Mouse (Mus musculus): Measurements from ENCODE around the gene Ptcd2.
A peak's percentile ranks its signal among the peaks of the same experiment; 100 is the strongest.
"Not testable (repeated sequence)": the region's sequence is repeated elsewhere in the genome, so short reads cannot be mapped to it uniquely, and the experiment has no call there.

Ptcd2 gene

DNA sequence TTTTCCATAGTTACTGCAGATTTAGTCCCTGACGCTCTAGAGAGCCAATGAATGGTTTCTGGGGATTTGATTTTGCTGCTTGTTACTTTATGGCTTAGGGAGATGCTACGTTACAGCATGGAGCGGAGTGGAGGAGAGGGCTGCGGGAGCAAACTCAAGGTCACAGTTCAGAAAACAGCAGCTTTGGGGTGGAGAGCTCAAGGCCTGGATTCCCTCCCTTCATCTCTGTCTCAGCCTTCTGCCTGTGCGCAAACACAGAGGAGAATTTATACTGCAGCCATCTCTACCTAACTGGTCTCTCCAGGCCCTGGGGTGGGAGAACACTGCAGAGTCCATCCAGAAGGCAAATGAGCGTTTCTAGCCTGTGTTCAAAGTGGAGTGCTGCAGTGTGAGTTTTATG is 10.6 kb upstream of the Ptcd2 start:
- no peak for DNase-seq

DNA sequence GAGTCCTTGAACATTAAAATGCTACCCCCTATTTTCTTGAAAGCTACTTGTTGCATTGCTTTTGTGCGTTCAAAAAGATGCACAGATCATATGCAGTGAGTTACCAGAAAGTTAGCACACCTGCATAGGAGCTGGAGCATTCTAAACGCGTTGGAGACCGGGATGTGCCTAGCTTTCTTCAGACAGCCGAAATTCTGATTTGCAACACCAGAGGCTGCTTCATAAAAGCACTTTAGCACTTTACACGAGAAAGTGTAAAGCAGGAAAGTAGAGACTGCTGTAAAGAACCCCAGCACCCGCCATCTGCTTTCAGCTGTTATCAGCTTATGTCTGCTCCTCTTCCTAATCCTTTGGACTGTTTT is 9.0 kb upstream of the Ptcd2 start:
- no peak for DNase-seq

GRCm38 (mm10) chr13:99352758-99353489 is 8.4 kb upstream of the Ptcd2 start:
- DNase-seq: peak; percentile 88

DNA sequence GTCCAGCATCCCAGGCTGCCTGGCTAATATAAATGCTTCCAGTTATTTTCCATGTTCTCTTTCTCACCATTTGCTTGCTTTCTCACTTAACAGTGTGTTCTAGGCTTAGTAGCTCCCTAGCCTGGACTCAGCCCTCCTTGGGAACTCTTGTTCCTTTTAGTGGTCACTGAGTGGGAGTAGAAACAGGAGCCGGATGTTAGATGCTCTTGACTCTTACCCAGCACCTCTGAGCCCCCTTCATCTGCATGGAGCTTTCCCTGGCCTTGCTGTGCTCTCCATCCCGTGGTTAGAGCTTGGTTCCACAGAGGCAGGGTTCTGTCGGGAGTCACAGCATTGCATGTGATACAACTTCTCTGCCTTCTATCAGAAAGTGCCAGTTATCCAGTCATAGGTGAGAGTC is 7.1 kb upstream of the Ptcd2 start:
- DNase-seq: no peak

DNA sequence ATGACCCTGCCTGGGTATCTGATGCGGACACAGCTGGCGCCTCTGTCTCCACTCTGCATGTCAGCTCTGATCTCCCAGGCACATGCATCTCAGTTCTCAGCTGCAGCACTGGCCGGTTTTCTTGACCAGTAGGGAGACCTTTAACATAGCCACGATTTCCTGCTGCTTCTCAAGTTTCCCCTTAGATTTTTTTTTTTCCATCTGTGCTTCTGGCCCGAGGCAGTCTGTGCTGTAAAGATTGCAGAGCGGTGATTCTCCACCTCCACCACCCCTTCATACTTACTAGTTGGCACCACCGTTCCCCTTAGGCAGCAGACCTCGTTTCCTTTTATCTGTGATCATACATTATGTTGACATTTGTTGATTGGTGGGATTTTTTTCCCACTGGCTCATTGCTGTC is 6.7 kb upstream of the Ptcd2 start:
- DNase-seq: no peak

- DNase-seq: no peak
These were observed 5.5 kb upstream of the Ptcd2 start for GRCm38 (mm10) chr13:99350009-99350408.

- no peak for DNase-seq
These were observed 468 bp downstream of the Ptcd2 start for GRCm38 (mm10) chr13:99343876-99344598.

- DNase-seq: no peak
These were observed 3.0 kb downstream of the Ptcd2 start for GRCm38 (mm10) chr13:99341504-99341903.

DNA sequence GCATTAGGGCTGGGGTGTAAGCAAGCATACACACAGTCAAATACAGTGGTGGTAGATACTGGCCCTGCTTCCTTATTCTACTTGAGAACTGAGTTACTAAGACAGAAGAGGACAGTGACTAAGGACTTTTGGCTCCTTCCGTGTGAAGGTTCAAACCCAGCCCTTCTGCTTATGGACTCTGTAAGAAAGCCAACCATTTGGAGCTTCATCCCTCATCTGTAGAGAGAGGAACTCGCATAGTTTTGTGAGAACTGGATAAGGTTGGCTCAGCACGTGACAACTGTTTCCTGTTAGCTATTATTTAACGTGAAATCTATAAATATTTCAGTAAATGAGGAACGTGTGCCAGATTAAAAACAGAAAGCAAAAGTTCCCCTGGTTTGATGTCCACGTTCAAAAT is 7.0 kb downstream of the Ptcd2 start:
- no peak for DNase-seq

DNA sequence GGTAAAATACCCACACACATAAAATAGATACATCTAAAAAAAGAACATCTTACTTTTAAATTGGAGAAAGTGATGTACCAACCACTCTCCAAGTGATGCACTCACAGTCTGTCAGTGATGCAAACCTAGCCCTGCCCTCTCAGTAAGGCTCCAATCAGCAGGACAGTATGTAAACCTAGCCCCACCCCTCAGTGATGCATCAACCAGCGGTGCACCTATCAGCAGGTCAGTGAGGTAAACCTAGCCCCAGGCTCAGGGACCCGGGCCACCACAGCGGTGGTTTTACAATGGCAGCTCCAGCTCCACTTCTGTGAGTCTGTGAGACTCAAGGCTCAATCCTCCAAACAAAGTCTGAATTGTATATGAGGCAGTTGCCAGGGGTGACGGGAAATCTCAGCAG is 13.2 kb downstream of the Ptcd2 start:
- DNase-seq: no peak

GRCm38 (mm10) chr13:99324337-99324685 is 20.2 kb downstream of the Ptcd2 start:
- not testable (repeated sequence) for DNase-seq

DNA sequence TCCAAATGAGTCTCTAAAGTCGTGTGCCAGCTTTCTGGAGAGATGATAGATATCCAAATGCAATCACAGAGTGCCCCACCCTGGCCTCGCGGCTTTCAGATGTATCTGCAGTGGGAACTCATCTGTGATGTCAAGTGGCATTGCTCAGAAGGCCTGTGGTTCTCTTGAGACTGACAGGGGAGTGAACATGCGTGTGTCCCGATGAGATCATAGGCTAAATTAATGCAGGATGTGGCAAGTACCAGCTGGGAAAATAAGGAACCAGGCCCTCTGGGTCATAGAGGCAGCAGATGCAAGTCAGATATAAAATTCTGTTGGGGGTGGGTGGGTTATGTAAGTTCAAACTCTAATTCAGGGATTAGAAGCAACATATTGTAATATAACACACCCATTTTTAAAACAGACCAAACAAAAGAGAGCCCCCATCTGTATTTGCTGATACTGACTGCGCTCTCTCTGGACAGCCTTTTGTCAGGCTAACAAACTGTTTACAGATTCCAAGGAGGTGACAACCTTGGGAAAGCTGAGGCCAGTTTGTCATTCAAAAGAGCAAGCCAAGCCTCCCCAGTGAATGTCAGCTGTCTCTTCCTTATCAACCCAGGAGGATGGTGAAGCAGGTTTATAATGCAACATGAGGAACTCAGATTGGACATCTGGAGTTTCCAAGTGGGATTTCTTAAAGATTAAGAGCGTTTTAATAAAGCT is 20.7 kb downstream of the Ptcd2 start:
- DNase-seq: no peak

DNA sequence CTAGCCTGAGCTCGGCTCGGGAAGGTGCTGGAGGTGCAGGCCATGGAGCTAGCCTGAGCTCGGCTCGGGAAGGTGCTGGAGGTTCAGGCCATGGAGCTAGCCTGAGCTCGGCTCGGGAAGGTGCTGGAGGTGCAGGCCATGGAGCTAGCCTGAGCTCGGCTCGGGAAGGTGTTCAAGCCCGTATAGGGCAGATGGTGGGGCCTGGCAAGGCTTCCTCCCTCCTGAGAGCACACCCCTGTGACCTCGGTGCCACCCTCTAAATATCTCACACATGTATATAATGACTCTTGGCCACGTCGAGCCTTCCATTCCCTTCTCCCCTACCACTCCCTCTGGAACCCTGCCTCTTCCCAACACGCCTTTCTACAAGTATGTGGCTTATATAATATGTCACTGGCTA is 21.6 kb downstream of the Ptcd2 start:
- not testable (repeated sequence) for DNase-seq

- DNase-seq: no peak
These were observed 24.1 kb downstream of the Ptcd2 start for GRCm38 (mm10) chr13:99320453-99320852.

DNA sequence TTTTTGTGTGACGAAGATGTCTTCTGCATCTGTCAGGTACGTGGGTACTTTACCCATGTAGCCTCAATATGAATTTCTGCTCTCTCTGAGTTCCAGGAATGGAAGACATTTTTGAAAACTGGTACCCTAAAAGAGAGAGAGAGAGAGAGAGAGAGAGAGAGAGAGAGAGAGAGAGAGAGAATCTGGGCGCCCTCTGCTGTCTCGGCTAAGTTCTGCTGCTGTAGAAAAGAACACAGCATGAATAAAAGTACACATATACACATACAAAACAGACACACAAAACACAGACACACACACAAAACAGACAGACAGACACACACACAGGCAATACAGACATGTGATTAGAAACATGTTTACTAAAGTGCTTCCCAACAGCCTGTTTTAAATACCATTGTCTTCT is 27.4 kb downstream of the Ptcd2 start:
- DNase-seq: peak; percentile 53

- DNase-seq: no peak
These were observed 28.1 kb downstream of the Ptcd2 start for GRCm38 (mm10) chr13:99316366-99316765.

- no peak for DNase-seq
These were observed 29.8 kb downstream of the Ptcd2 start for GRCm38 (mm10) chr13:99314657-99315181.

GRCm38 (mm10) chr13:99314098-99314497 is 30.4 kb downstream of the Ptcd2 start:
- DNase-seq: no peak

DNA sequence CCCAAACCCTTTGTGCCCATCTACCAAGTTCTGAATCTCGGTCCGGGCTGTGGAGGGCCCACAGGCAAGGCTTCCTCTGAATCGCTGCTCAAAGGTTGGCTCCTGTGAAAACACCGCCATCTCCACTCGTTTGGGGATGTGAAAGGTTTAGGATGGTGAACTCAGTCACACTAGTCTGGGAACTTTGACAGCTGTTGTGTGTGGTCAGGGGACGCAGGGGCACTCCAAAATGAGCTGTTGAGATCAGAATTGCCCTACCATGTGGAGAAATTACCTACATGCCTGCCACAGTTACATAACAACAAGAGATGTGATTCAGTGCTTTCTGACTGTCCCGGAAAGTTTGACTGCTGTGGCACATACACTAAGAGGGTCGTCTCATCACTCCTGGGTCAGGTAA is 36.1 kb downstream of the Ptcd2 start:
- no peak for DNase-seq

GRCm38 (mm10) chr13:99307930-99308359 is 36.6 kb downstream of the Ptcd2 start:
- DNase-seq: no peak

DNA sequence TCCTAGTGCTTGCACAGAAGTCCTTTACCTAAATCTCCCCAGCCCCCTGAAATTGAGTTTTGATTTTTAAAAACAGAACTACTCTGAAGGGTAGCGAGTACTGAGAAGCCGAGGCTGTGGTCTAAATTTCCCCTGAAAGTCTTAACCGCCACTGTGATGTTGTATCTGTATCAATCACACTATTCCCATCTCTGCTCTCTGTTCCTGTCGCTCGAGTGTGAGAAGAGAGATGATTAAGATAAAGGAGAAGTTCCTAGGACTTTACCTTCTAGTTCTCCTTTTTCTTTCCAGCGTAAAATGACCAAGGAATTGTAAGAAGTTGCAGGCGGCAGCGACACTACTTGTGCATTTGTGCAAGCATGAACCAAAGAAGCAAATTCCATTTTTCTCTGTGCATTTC is 38.3 kb downstream of the Ptcd2 start:
- DNase-seq: no peak

- DNase-seq: no peak
These were observed 39.3 kb downstream of the Ptcd2 start for GRCm38 (mm10) chr13:99305186-99305585.

DNA sequence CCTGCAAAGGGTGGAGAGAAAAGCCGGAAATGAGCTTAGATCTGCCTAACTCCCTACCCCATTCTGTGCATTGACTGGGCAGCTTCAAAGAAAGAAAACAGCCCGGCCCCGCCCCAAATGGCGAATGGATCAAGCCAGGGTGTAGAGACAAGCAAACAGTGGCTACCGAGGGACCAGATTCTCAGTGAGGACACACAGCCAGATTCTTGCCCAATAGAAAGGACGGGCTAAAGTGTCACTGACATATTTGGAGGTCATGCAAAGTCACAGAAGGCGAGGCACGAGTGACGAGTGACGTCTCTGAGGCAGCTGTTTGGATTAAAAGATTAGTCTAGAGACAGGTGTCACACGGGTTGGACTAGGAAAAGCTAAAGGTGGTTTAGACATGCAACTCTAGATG is 40.1 kb downstream of the Ptcd2 start:
- no peak for DNase-seq

DNA sequence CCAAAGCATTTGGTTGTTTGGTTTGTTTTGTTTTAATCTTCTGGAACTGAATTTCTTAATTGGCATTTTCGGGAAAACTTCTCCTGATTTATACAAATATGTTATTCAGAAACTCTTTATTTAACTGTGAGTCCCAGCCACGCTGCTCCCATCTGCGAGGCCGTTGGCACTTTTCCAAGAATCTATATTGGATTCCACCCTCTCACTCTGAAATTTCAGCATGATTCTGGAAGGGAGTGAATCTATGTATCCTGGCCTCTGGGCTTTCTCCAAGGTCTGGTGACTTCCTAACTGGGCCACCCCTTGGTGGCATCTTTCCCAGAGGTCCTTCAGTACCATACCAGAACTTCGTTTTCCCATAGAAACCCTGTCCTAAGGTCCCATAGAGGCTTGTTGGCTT is 40.7 kb downstream of the Ptcd2 start:
- no peak for DNase-seq
